Mouse (Mus musculus): Measurements from ENCODE around the gene C1qtnf6. TPM values are rescaled to one million over a fixed set of nuclear protein-coding genes. Genes with fewer than 3 reads are reported as not detected.

C1qtnf6 gene
- 38.4 and 41.1 TPM in 2 replicates for polyA plus RNA-seq (2014; fragmentation: Nextera tagmentation; extraction: Ambion mirVana)

DNA sequence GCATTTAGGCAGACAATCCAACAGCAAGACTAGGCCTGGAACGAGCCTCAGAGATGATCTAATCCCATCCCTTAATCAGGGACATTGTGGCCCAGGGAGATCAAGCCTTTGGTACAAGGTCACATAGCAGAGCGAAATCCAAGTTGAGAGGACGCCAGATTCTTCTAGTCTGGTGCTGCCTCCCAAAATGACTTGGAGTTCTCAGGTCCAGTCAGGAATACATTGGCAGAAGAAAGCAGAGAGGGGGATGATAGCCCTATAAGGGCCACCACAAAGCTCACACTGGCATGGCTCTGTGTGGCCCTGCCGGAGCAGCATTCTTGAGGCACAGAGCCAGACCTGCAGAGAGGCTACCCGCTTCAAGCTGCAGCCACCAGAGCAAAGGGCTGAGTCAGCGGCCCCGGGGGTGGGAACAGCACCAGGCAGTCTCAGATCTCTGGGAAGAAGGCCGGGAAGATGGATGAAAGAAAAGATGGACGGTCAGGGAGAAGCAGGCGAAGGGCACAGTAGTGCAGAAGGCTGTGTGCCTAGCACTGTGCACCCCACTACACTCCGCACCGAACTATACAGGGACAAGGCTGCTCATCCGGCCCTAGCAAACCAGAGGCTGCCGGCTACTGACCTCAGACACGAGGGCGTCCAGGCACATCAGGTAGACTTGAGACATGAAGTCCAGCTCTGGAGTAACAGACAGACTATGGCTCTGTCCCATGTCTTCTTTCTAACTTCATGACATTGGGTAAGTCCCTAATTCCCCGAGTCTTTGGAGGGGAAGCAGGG, at the start of gene C1qtnf6:
C1qtnf6 (minus strand) TSS at position 746 of the 780 bp plus-strand sequence.
- Histone ChIP-seq H3K4me2 (ENCODE audit: low read length) (peak within 1 kb of the TSS; percentile 56), H3K27ac (replicated peaks in 1 of 2; ENCODE audit: control insufficient read depth in 1 of 2, insufficient read depth in 1 of 2, low read depth in 2 of 2, low read length in 2 of 2) (peak within 1 kb of the TSS; percentile 92 to 94), H3K9ac (ENCODE audit: low read length) (peak within 1 kb of the TSS; percentile 73), H3K4me1 (ENCODE audit: control insufficient read depth in 2 of 2, insufficient read depth in 2 of 2, low read length in 2 of 2) (peaks cover 26 to 42% of the 10 kb centered on the region in 2 experiments), H3K9me3 (ENCODE audit: control insufficient read depth, low read length) (no peaks in the 10 kb centered on the region), H3K27me3 (ENCODE audit: control insufficient read depth, insufficient read depth, low read length) (peaks cover 2% of the 10 kb centered on the region; the same call in 1 of the 2 replicates), H3K36me3 (ENCODE audit: control insufficient read depth, insufficient read depth, low read length) (0 out of 2 replicates have a peak, but pooled peaks cover 6% of the 10 kb centered on the region), H3K4me3 (ENCODE audit: control insufficient read depth in 1 of 2, insufficient read depth in 1 of 2, low read depth in 1 of 2, low read length in 2 of 2) (peak within 1 kb of the TSS; percentile 25 to 36)
- 60% methylated on average over 17 of the region's 17 CpGs for WGBS
- ATAC-seq (ENCODE audit: insufficient number of reproducible peaks, insufficient read depth, low FRiP score, low read depth), result no peak

DNA sequence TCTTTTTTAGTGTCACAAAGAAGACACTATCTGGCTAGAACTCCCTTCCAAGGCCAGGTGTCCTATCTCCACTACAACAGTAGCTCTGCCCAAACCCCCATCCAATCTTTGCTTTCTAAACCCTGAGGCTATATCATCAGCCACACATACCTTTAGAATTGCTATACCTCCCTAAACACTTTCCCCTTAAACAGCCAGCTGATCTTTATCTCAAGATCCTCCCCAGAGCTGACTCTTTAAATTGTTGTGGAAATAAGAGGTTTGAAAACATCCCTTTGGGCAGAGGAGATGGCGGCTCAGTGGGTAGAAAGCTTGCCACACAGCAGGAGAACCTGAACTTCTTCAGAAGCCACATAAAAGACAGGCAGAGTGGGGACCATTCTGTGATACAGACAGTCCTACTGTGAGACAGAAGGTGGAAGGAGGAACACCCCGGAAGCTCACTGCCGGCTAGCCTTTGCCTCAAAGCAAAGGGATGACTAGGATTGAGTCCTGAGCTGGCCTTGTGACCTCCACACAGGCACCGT, 45.1 kb upstream of the C1qtnf6 start:
- no peaks in the 10 kb centered on the region for H3K9me3 ChIP-seq (ENCODE audit: control insufficient read depth, low read length)
- H3K4me1 ChIP-seq (ENCODE audit: control insufficient read depth in 2 of 2, insufficient read depth in 2 of 2, low read length in 2 of 2), result peaks cover 14 to 22% of the 10 kb centered on the region in 2 experiments
- H3K9ac ChIP-seq (ENCODE audit: low read length), result no peak overlapping the region
- H3K36me3 ChIP-seq (ENCODE audit: control insufficient read depth, insufficient read depth, low read length), result no peaks in the 10 kb centered on the region
- no peak overlapping the region for H3K4me2 ChIP-seq (ENCODE audit: low read length)
- no peak overlapping the region for H3K4me3 ChIP-seq (ENCODE audit: control insufficient read depth in 1 of 2, insufficient read depth in 1 of 2, low read depth in 1 of 2, low read length in 2 of 2)
- H3K27ac ChIP-seq (replicated peaks in 1 of 2; ENCODE audit: control insufficient read depth in 1 of 2, insufficient read depth in 1 of 2, low read depth in 2 of 2, low read length in 2 of 2), result no peak overlapping the region
- H3K27me3 ChIP-seq (ENCODE audit: control insufficient read depth, insufficient read depth, low read length), result no peaks in the 10 kb centered on the region
- no peak for ATAC-seq (ENCODE audit: insufficient number of reproducible peaks, insufficient read depth, low FRiP score, low read depth)
- 56% methylated on average over 4 of the region's 4 CpGs for WGBS

DNA sequence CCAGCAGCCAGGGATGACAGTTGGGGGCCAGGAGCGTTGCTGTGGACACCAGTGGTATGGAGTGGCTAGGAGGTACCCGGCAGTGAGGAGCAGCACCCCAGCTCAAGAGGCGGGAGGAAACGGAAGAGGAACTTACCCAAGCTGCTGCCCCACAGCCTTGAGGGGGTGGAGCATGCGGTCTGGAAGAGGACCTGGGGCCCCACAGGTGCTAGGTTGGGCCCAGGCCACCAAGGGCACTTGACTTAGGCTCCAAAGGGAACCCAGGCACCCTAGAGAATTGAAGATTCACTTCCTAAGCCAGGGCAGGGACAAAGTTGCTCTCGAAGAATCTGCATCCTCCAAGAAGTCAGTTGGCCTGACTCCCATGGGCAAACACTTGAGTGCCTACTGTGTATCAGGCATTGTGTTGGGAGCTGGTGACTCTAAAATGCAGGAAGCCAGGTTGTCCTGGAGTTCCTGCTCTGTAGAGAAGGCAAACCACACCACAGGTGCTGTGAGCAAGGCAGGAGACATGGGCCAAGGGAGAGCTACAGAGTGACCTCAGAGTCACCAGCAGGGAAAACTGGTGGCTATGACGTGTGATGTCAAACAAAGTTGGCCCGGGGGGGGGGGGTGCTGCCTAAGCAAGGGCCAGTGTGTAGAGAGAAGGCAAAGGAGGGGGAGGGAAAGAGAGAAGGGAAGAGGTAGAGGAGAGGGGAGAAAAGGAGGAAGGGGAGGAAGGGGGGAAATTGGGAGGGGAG, 41.6 kb upstream of the C1qtnf6 start, which contains the start of gene Rac2:
Rac2 (minus strand) TSS at position 126 of the 740 bp plus-strand sequence.
- Histone ChIP-seq H3K9ac (ENCODE audit: low read length) (no peak within 1 kb of the TSS; the same call in 1 of the 2 replicates), H3K4me1 (ENCODE audit: control insufficient read depth in 2 of 2, insufficient read depth in 2 of 2, low read length in 2 of 2) (peaks cover 10 to 14% of the 10 kb centered on the region in 2 experiments), H3K36me3 (ENCODE audit: control insufficient read depth, insufficient read depth, low read length) (no peaks in the 10 kb centered on the region), H3K4me2 (ENCODE audit: low read length) (peak within 1 kb of the TSS; percentile 26; the same call in 1 of the 2 replicates), H3K9me3 (ENCODE audit: control insufficient read depth, low read length) (no peaks in the 10 kb centered on the region), H3K27ac (replicated peaks in 1 of 2; ENCODE audit: control insufficient read depth in 1 of 2, insufficient read depth in 1 of 2, low read depth in 2 of 2, low read length in 2 of 2) (peak within 1 kb of the TSS; percentile 9 to 55; a peak in 2 of 4 replicates), H3K27me3 (ENCODE audit: control insufficient read depth, insufficient read depth, low read length) (no peaks in the 10 kb centered on the region), H3K4me3 (ENCODE audit: control insufficient read depth in 1 of 2, insufficient read depth in 1 of 2, low read depth in 1 of 2, low read length in 2 of 2) (no peak within 1 kb of the TSS)
- 67% methylated on average over 8 of the region's 8 CpGs for WGBS
- ATAC-seq (ENCODE audit: insufficient number of reproducible peaks, insufficient read depth, low FRiP score, low read depth), result no peak

DNA sequence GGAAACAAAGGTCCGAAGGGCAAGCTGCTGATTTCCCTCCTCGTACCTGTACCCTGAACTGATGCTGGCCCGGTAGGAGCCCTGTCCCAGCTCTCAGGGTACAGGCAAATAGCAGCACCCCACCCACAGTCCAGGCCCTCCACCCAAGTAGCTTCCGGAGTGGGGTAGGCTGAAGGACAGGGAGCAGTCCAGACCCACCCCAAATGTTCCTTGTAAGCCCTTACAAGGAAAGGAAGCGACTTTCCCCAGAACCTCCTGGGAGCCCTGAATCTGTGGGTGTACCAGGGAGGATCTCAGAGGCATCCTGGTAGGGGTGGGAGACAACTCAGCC, 41.0 kb upstream of the C1qtnf6 start:
- Histone ChIP-seq H3K4me3 (ENCODE audit: control insufficient read depth in 1 of 2, insufficient read depth in 1 of 2, low read depth in 1 of 2, low read length in 2 of 2) (no peak overlapping the region), H3K9me3 (ENCODE audit: control insufficient read depth, low read length) (no peaks in the 10 kb centered on the region), H3K9ac (ENCODE audit: low read length) (no peak overlapping the region; the same call in 1 of the 2 replicates), H3K27ac (replicated peaks in 1 of 2; ENCODE audit: control insufficient read depth in 1 of 2, insufficient read depth in 1 of 2, low read depth in 2 of 2, low read length in 2 of 2) (peak overlapping the region in 1 of 2 experiments; percentile 55; a peak in 2 of 4 replicates), H3K4me2 (ENCODE audit: low read length) (no peak overlapping the region), H3K4me1 (ENCODE audit: control insufficient read depth in 2 of 2, insufficient read depth in 2 of 2, low read length in 2 of 2) (peaks cover 10 to 14% of the 10 kb centered on the region in 2 experiments), H3K36me3 (ENCODE audit: control insufficient read depth, insufficient read depth, low read length) (no peaks in the 10 kb centered on the region), H3K27me3 (ENCODE audit: control insufficient read depth, insufficient read depth, low read length) (no peaks in the 10 kb centered on the region)
- no peak for ATAC-seq (ENCODE audit: insufficient number of reproducible peaks, insufficient read depth, low FRiP score, low read depth)
- WGBS, result 93% methylated on average over 5 of the region's 5 CpGs

- Histone ChIP-seq H3K4me2 (ENCODE audit: low read length) (peak overlapping the region; percentile 26; the same call in 1 of the 2 replicates), H3K9ac (ENCODE audit: low read length) (no peak overlapping the region; the same call in 1 of the 2 replicates), H3K4me3 (ENCODE audit: control insufficient read depth in 1 of 2, insufficient read depth in 1 of 2, low read depth in 1 of 2, low read length in 2 of 2) (no peak overlapping the region), H3K27ac (replicated peaks in 1 of 2; ENCODE audit: control insufficient read depth in 1 of 2, insufficient read depth in 1 of 2, low read depth in 2 of 2, low read length in 2 of 2) (peak overlapping the region; percentile 9 to 55; a peak in 2 of 4 replicates), H3K4me1 (ENCODE audit: control insufficient read depth in 2 of 2, insufficient read depth in 2 of 2, low read length in 2 of 2) (peaks cover 10 to 14% of the 10 kb centered on the region in 2 experiments), H3K27me3 (ENCODE audit: control insufficient read depth, insufficient read depth, low read length) (no peaks in the 10 kb centered on the region), H3K36me3 (ENCODE audit: control insufficient read depth, insufficient read depth, low read length) (no peaks in the 10 kb centered on the region), H3K9me3 (ENCODE audit: control insufficient read depth, low read length) (no peaks in the 10 kb centered on the region)
- WGBS, result 13% methylated on average over 16 of the region's 16 CpGs
- ATAC-seq (ENCODE audit: insufficient number of reproducible peaks, insufficient read depth, low FRiP score, low read depth), result peak; percentile 32; the same call in 1 of the 2 replicates
Measured at GRCm38 (mm10) chr15:78571554-78572269, 40.5 kb upstream of the C1qtnf6 start.

DNA sequence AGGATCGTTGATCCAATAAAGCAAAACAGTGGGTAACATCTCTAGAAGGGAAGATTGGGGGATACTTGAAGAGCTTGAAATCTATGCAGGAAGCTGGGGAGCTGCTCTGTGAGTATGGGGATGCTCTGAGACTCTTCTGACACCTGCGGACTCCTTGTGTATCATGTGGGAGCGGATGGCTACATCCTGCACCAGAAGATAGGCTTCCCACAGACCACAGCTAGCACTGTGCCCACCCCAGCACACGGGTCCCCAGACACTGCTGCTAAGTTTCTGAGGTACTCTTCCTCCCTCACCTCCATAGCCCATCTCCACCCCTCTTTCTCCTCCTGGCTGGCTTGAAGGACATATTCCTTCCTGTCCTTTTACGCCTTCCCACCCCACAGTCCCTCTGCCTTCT, 39.0 kb upstream of the C1qtnf6 start:
- H3K4me3 ChIP-seq (ENCODE audit: control insufficient read depth in 1 of 2, insufficient read depth in 1 of 2, low read depth in 1 of 2, low read length in 2 of 2), result no peak overlapping the region
- no peak overlapping the region for H3K4me2 ChIP-seq (ENCODE audit: low read length)
- peaks cover 10 to 14% of the 10 kb centered on the region in 2 experiments for H3K4me1 ChIP-seq (ENCODE audit: control insufficient read depth in 2 of 2, insufficient read depth in 2 of 2, low read length in 2 of 2)
- H3K36me3 ChIP-seq (ENCODE audit: control insufficient read depth, insufficient read depth, low read length), result no peaks in the 10 kb centered on the region
- ATAC-seq (ENCODE audit: insufficient number of reproducible peaks, insufficient read depth, low FRiP score, low read depth), result no peak
- 98% methylated on average over 5 of the region's 5 CpGs for WGBS
- H3K27me3 ChIP-seq (ENCODE audit: control insufficient read depth, insufficient read depth, low read length), result no peaks in the 10 kb centered on the region
- no peak overlapping the region for H3K27ac ChIP-seq (replicated peaks in 1 of 2; ENCODE audit: control insufficient read depth in 1 of 2, insufficient read depth in 1 of 2, low read depth in 2 of 2, low read length in 2 of 2)
- H3K9me3 ChIP-seq (ENCODE audit: control insufficient read depth, low read length), result no peaks in the 10 kb centered on the region
- no peak overlapping the region for H3K9ac ChIP-seq (ENCODE audit: low read length)

DNA sequence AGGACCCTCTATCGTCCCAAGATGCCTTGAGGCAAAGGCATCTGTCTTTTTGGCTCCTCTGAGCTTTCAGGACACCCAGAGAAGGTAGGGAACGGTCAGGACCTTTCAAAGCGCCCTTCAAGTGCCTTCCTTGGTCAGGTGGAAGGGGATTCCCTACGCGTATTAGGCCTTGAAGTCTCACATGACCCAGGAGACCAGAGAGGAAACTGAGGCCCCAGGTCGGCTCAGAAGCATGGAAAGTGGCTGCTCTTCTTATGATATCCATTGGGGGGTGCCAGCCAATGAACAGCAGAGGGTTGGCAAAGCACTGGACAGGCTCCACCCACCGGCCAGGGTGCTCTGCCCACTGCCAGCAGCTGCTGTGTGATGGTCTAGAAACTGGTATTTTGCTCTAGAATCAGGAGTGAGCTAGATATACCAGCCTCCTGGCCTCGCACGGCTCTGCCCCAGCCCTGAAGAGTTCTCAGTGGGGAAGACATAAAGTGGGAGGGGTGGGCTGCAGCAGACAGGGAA, 36.4 kb upstream of the C1qtnf6 start:
- H3K27me3 ChIP-seq (ENCODE audit: control insufficient read depth, insufficient read depth, low read length), result no peaks in the 10 kb centered on the region
- no peaks in the 10 kb centered on the region for H3K36me3 ChIP-seq (ENCODE audit: control insufficient read depth, insufficient read depth, low read length)
- H3K27ac ChIP-seq (replicated peaks in 1 of 2; ENCODE audit: control insufficient read depth in 1 of 2, insufficient read depth in 1 of 2, low read depth in 2 of 2, low read length in 2 of 2), result no peak overlapping the region
- H3K4me3 ChIP-seq (ENCODE audit: control insufficient read depth in 1 of 2, insufficient read depth in 1 of 2, low read depth in 1 of 2, low read length in 2 of 2), result no peak overlapping the region
- WGBS, result 69% methylated on average over 9 of the region's 9 CpGs
- peaks cover 10 to 14% of the 10 kb centered on the region in 2 experiments for H3K4me1 ChIP-seq (ENCODE audit: control insufficient read depth in 2 of 2, insufficient read depth in 2 of 2, low read length in 2 of 2)
- no peak for ATAC-seq (ENCODE audit: insufficient number of reproducible peaks, insufficient read depth, low FRiP score, low read depth)
- no peak overlapping the region for H3K4me2 ChIP-seq (ENCODE audit: low read length)
- no peak overlapping the region for H3K9ac ChIP-seq (ENCODE audit: low read length)
- H3K9me3 ChIP-seq (ENCODE audit: control insufficient read depth, low read length), result no peaks in the 10 kb centered on the region

All from heart, embryonic 14.5 days (tissue).